Mouse (Mus musculus): ENCODE results near the gene Hist1h2bk. TPM values are rescaled to one million over a fixed set of nuclear protein-coding genes. Genes with fewer than 3 reads are reported as not detected.

The Hist1h2bk gene
- total and polyA plus RNA-seq, 3 experiments: 5.7 to 2,495 TPM; not detected in 1

DNA sequence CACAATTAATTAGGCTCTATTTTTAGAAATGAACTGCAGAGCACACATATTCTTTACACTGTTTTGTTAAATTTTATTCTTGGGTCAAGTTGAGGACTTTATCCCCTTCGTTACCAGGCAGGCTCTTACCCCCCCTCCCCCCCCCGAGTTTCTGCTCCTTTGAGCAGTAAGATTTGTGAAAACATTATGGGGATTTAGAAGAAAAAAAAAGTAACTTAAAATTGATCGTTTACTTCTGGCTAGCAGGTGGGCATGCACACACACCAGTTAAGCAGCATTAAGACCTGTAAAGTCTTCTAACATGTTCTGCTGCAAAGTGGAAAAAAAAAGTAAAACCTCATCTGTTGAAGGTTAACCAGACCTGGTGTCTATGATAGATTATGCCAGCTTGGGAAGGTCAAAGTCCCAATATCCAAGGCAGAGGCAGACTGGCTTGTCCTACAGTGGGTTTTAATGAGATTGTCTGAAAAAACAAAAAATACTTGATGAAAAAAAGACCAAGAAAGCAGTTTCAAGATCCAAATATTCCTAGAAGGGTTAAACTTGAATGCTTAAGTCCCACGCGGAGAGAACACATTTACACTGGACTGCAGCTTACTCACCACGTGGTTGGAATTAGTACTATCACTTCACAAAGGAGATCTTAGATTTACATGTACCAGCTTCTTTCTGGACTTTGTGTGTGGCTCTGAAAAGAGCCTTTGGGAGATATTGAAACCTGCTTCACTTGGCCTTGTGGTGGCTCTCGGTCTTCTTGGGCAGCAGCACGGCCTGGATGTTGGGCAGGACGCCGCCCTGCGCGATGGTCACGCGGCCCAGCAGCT lies 1.0 kb upstream of the Hist1h2bk start:
- Histone ChIP-seq H3K27ac (ENCODE audit: control insufficient read depth, low read depth, low read length) (peak overlapping the region; percentile 82), H3K4me1 (ENCODE audit: control insufficient read depth in 1 of 2, insufficient read depth in 2 of 2, low read length in 2 of 2) (peaks cover 0 to 4% of the 10 kb centered on the region in 2 experiments; a peak in 2 of 4 replicates), H3K36me3 (ENCODE audit: control insufficient read depth in 1 of 2, insufficient read depth in 2 of 2, low read length in 2 of 2) (peaks cover 0 to 22% of the 10 kb centered on the region in 2 experiments; a peak in 2 of 4 replicates), H3K27me3 (ENCODE audit: control insufficient read depth in 1 of 2, insufficient read depth in 2 of 2, low read length in 2 of 2) (no peaks in the 10 kb centered on the region), H3K9me3 (replicated peaks; ENCODE audit: insufficient read depth, low read length) (no peaks in the 10 kb centered on the region), H3K79me2 (ENCODE audit: control insufficient read depth, insufficient read depth, low read length, poor library complexity) (no peaks in the 10 kb centered on the region; the same call in 1 of the 2 replicates), H3K9ac (ENCODE audit: control insufficient read depth, low read depth, low read length, poor library complexity, severe bottlenecking) (peak overlapping the region; percentile 68), H3K4me3 (ENCODE audit: control insufficient read depth in 1 of 2, insufficient read depth in 1 of 2, low read depth in 2 of 2, low read length in 2 of 2) (peak overlapping the region; percentile 17 to 43)
- peak; percentile 81 for DNase-seq (ENCODE audit: low read depth, low spot score)
- TF ChIP-seq TCF12 (IDR thresholded peaks at IDR 0.05; ENCODE audit: low read depth, low read length) (no peak), MYC (IDR thresholded peaks at IDR 0.05; ENCODE audit: low read depth, low read length) (no peak), CHD1 (IDR thresholded peaks at IDR 0.05; ENCODE audit: low read depth, low read length) (no peak), TAL1 (IDR thresholded peaks at IDR 0.05; ENCODE audit: low read length) (0 out of 2 replicates have a peak, but pooled peaks have one; percentile 4), ETS1 (IDR thresholded peaks at IDR 0.05; ENCODE audit: low read depth, low read length) (no peak), ZMIZ1 (IDR thresholded peaks at IDR 0.05; ENCODE audit: low read depth, low read length) (no peak), BHLHE40 (IDR thresholded peaks at IDR 0.05; ENCODE audit: borderline replicate concordance, low read depth, low read length) (no peak), POLR2A (IDR thresholded peaks at IDR 0.05; ENCODE audit: control insufficient read depth in 1 of 2, insufficient read depth in 1 of 2, low read depth in 1 of 2, low read length in 2 of 2, poor library complexity in 1 of 2) (peak; percentile 76 to 93; a peak in 2 of 4 replicates), EP300 (IDR thresholded peaks at IDR 0.05; ENCODE audit: low read depth in 1 of 2, low read length in 2 of 2) (no peak), CTCF (IDR thresholded peaks at IDR 0.05 in 2 of 3, conservative IDR thresholded peaks at IDR 0.05 in 1 of 3; ENCODE audit: control insufficient read depth in 1 of 3, insufficient read depth in 1 of 3, low read depth in 2 of 3, low read length in 3 of 3, poor library complexity in 1 of 3, severe bottlenecking in 1 of 3) (no peak), TBP (IDR thresholded peaks at IDR 0.05; ENCODE audit: low read depth, low read length) (peak; percentile 21; the same call in 1 of the 2 replicates), JUND (IDR thresholded peaks at IDR 0.05; ENCODE audit: low read depth, low read length) (no peak), NELFE (IDR thresholded peaks at IDR 0.05; ENCODE audit: low read depth, low read length) (no peak), MAX (IDR thresholded peaks at IDR 0.05; ENCODE audit: low read length) (no peak), HCFC1 (IDR thresholded peaks at IDR 0.05; ENCODE audit: low read depth, low read length) (no peak), UBTF (IDR thresholded peaks at IDR 0.05; ENCODE audit: borderline replicate concordance, insufficient read depth, low read depth, low read length) (no peak), SMC3 (IDR thresholded peaks at IDR 0.05; ENCODE audit: low read depth, low read length) (no peak), POLR2AphosphoS5 (IDR thresholded peaks at IDR 0.05; ENCODE audit: borderline replicate concordance, low read depth, low read length) (peak; percentile 89; the same call in 1 of the 2 replicates), E2F4 (IDR thresholded peaks at IDR 0.05; ENCODE audit: borderline replicate concordance, low read depth, low read length) (no peak), KAT2A (conservative IDR thresholded peaks at IDR 0.05; ENCODE audit: low read depth, low read length) (no peak), ZKSCAN1 (IDR thresholded peaks at IDR 0.05; ENCODE audit: low read depth, low read length) (no peak), MYB (IDR thresholded peaks at IDR 0.05; ENCODE audit: low read depth, low read length) (no peak), ZNF384 (IDR thresholded peaks at IDR 0.05; ENCODE audit: low read depth, low read length) (no peak), MAZ (IDR thresholded peaks at IDR 0.05; ENCODE audit: low read depth, low read length) (no peak), GATA1 (IDR thresholded peaks at IDR 0.05; ENCODE audit: low read depth, low read length) (no peak), ELF1 (IDR thresholded peaks at IDR 0.05; ENCODE audit: low read depth, low read length) (no peak), CHD2 (IDR thresholded peaks at IDR 0.05; ENCODE audit: low read length) (no peak), GABPA (IDR thresholded peaks at IDR 0.05; ENCODE audit: low read depth, low read length) (no peak), USF1 (IDR thresholded peaks at IDR 0.05; ENCODE audit: low read depth, low read length) (no peak), RCOR1 (IDR thresholded peaks at IDR 0.05; ENCODE audit: low read depth, low read length) (no peak), MXI1 (IDR thresholded peaks at IDR 0.05; ENCODE audit: low read depth, low read length) (no peak)

Measured in MEL (cell line).